Mouse (Mus musculus): ENCODE data around the gene Slc25a40. TPM values are rescaled to one million over a fixed set of nuclear protein-coding genes. Genes with fewer than 3 reads are reported as not detected.

Slc25a40 gene
- total and polyA plus RNA-seq, 2 experiments from 2014 or later, result 8.0 to 12.7 TPM

DNA sequence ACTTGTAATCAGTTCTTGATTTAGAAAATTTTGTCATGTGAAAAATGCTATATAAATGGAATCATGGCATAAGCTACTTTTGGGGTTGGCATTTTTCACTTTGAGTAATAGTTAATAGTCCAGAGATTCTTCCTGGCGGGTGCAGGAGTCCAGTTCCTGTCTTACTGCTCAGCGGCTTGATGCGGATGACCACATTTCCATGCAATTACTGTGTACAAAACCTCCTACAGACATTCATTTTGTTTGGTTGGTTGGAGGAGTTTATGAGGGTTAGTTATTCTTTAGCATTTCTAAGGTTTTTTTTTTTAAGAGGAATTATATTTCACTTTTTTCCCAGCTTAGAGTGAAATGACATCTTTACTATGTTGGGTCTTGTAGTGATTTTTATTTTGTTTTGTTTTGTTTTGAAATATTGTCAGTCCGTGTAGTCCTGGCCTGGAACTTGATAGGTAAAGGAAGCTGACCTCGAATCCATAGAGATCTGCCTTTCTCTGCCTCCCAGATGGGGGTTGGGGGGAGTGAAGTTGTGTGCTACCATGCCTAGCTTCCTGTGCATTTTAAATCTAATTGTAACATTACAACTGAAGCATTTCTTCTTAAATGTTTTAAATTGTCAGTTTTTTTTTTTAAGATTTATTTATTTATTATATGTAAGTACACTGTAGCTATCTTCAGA, 15.0 kb downstream of the Slc25a40 start:
- Histone ChIP-seq H3K9me3 (ENCODE audit: low read length) (no peaks in the 10 kb centered on the region), H3K27ac (ENCODE audit: low read depth, low read length) (no peak overlapping the region), H3K4me1 (ENCODE audit: insufficient read depth) (no peaks in the 10 kb centered on the region), H3K36me3 (ENCODE audit: insufficient read depth) (no peaks in the 10 kb centered on the region), H3K27me3 (ENCODE audit: insufficient read depth, low read length) (no peaks in the 10 kb centered on the region), H3K4me3 (ENCODE audit: low read depth, low read length) (no peak overlapping the region), H3K4me2 (ENCODE audit: low read depth) (no peak overlapping the region), H3K9ac (no peak overlapping the region)
- ATAC-seq, result no peak
- no peak for DNase-seq
- no peak for TF ChIP-seq CTCF (IDR thresholded peaks at IDR 0.05; ENCODE audit: low read depth)
- WGBS, result 92% methylated on average over 5 of the region's 5 CpGs

DNA sequence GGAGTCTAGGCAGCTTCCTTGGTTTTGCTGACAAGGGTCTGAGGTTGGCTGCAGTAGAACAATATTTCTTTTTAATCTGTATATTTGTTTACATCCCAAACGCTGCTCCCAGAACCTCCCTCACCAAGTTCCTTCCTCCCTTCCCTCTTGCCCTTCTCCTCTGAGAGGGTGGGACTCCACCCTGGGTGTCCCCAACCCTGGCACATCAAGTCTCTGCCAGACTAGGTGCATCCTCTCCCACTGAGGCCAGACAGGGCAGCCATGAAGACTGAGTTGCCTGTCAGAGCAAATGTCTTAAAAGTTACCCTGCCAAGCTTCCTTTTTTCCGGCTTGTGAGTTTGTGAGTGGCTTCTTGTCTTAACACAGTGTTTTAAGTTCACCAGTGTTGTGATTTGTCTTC, 16.4 kb downstream of the Slc25a40 start:
- Histone ChIP-seq H3K4me3 (ENCODE audit: low read depth, low read length) (no peak overlapping the region), H3K4me1 (ENCODE audit: insufficient read depth) (no peaks in the 10 kb centered on the region), H3K9ac (no peak overlapping the region), H3K4me2 (ENCODE audit: low read depth) (no peak overlapping the region), H3K9me3 (ENCODE audit: low read length) (no peaks in the 10 kb centered on the region), H3K27me3 (ENCODE audit: insufficient read depth, low read length) (no peaks in the 10 kb centered on the region), H3K27ac (ENCODE audit: low read depth, low read length) (no peak overlapping the region), H3K36me3 (ENCODE audit: insufficient read depth) (no peaks in the 10 kb centered on the region)
- DNase-seq (no peak), ATAC-seq (no peak)
- 80% methylated on average over 2 of the region's 2 CpGs for WGBS
- no peak for TF ChIP-seq CTCF (IDR thresholded peaks at IDR 0.05; ENCODE audit: low read depth)

DNA sequence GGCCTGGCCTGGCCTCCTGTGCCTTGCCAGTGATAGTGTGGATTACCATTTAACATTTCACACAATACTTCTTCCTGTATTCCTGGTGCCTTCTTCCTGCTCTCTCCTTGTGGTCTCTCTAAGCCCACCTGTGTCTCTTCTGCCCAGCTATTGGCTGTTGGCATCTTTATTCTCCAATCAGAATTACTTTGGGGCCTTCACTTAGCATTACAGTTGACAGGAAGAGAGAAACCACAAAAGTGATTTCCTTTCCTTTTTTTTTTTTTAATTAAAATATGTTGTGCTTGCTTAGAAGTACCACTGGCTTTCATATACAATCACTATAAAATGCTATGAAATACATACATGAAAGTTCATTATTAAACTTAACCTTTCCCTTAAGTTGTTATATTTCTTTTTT, 32.9 kb downstream of the Slc25a40 start:
- Histone ChIP-seq H3K9ac (no peak overlapping the region), H3K4me1 (ENCODE audit: insufficient read depth) (no peaks in the 10 kb centered on the region), H3K27me3 (ENCODE audit: insufficient read depth, low read length) (no peaks in the 10 kb centered on the region), H3K9me3 (ENCODE audit: low read length) (no peaks in the 10 kb centered on the region), H3K4me2 (ENCODE audit: low read depth) (no peak overlapping the region), H3K4me3 (ENCODE audit: low read depth, low read length) (no peak overlapping the region), H3K36me3 (ENCODE audit: insufficient read depth) (no peaks in the 10 kb centered on the region), H3K27ac (ENCODE audit: low read depth, low read length) (no peak overlapping the region)
- DNase-seq, result no peak
- TF ChIP-seq CTCF (IDR thresholded peaks at IDR 0.05; ENCODE audit: low read depth), result no peak
- no peak for ATAC-seq

DNA sequence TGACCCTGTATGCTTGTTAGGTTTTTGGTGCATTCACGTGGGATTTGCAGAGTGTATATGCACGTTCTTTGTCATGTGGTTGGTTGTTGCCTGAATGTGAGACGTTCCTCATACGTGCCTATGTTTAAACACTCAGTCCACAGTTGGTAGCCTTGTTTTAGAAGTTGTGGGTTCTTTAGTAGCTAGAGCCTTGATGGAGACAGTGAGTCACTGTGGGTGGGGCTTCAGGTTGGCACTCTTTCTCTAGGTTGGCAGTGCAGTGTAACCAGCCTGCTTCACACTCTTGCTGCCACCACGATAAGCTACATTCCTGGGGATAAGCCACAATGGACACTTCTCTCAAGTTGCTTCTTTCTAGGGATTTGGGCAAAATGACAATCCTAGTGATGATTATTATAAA, 33.9 kb downstream of the Slc25a40 start:
- TF ChIP-seq CTCF (IDR thresholded peaks at IDR 0.05; ENCODE audit: low read depth), result no peak

DNA sequence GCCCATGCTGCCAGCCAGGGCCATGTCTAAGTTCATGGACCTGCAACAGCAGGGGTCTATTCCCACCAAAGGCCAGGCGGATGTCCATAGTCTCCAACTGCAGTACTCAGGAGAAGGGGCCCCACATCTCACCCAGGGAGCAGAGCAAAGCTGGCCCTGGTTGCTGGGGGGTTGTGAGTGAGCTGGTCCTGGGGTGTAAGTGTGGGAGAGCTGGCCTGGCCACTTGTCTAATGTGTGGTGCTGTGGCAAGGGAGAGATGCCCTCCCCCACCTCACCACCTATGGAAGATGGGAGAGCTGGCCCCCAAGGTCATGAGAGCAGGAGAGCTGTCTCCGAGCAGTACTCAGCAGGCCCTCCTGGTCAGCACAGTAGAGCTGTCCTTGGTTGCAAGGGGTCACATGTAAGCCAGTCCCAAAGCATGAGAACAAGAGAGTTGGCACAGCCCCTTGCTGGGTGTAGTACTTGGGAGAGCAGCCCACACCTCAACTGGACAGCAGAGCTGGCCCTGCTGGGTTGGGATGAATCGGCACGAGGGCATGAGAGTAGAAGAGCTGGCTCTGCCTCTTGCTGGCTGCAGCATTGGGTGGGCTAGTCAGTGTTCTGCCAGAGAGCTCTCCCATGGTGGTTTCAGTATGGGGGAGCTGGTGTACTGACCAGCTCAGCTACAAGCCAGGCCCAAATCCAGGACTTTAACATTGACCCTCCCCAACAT, 65.5 kb downstream of the Slc25a40 start:
- 38% methylated on average over 4 of the region's 4 CpGs for WGBS
- Histone ChIP-seq H3K4me1 (ENCODE audit: insufficient read depth) (no peaks in the 10 kb centered on the region), H3K9me3 (ENCODE audit: low read length) (no peaks in the 10 kb centered on the region), H3K4me2 (ENCODE audit: low read depth) (no peak overlapping the region), H3K27me3 (ENCODE audit: insufficient read depth, low read length) (no peaks in the 10 kb centered on the region), H3K36me3 (ENCODE audit: insufficient read depth) (no peaks in the 10 kb centered on the region), H3K4me3 (ENCODE audit: low read depth, low read length) (no peak overlapping the region), H3K9ac (no peak overlapping the region), H3K27ac (ENCODE audit: low read depth, low read length) (no peak overlapping the region)
- TF ChIP-seq CTCF (IDR thresholded peaks at IDR 0.05; ENCODE audit: low read depth), result no peak
- DNase-seq (no peak), ATAC-seq (peak; percentile 27)

More for the DNA sequence above, 33.9 kb downstream of the Slc25a40 start:
- no peak for ATAC-seq
- no peaks in the 10 kb centered on the region for H3K36me3 ChIP-seq (ENCODE audit: insufficient read depth)
- H3K9ac ChIP-seq, result no peak overlapping the region
- H3K4me1 ChIP-seq (ENCODE audit: insufficient read depth), result no peaks in the 10 kb centered on the region
- no peaks in the 10 kb centered on the region for H3K27me3 ChIP-seq (ENCODE audit: insufficient read depth, low read length)
- H3K4me3 ChIP-seq (ENCODE audit: low read depth, low read length), result no peak overlapping the region
- DNase-seq, result no peak
- H3K27ac ChIP-seq (ENCODE audit: low read depth, low read length), result no peak overlapping the region
- H3K9me3 ChIP-seq (ENCODE audit: low read length), result no peaks in the 10 kb centered on the region
- H3K4me2 ChIP-seq (ENCODE audit: low read depth), result no peak overlapping the region
- 90% methylated on average over 5 of the region's 5 CpGs for WGBS

DNA sequence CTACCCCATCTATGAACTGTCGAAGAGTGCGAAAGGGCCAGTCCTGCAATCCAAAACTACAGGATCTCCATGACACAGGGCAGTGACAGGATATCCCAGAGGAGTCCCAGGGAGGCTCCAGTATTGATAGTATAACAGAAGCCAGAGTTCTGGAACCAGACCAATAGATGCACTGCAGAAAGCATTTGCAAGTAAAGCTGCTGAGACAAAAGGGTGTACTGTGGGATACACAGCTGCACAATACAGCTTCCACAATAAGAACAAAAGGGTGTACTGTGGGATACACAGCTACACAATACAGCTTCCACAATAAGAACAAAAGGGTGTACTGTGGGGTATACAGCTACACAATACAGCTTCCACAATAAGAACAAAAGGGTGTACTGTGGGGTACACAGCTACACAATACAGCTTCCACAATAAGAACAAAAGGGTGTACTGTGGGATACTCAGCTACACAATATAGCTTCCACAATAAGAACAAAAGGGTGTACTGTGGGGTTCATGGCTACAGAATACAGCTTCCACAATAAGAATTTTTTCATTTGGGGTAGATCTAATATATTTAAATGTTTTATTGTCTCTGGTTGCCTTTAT, 66.1 kb downstream of the Slc25a40 start:
- H3K4me2 ChIP-seq (ENCODE audit: low read depth), result no peak overlapping the region
- H3K9ac ChIP-seq, result no peak overlapping the region
- no peak for TF ChIP-seq CTCF (IDR thresholded peaks at IDR 0.05; ENCODE audit: low read depth)
- 0 out of 2 replicates have a peak, but pooled peaks cover 3% of the 10 kb centered on the region for H3K36me3 ChIP-seq (ENCODE audit: insufficient read depth)
- no peaks in the 10 kb centered on the region for H3K27me3 ChIP-seq (ENCODE audit: insufficient read depth, low read length)
- DNase-seq (peak; percentile 33), ATAC-seq (peak; percentile 42)
- H3K9me3 ChIP-seq (ENCODE audit: low read length), result no peaks in the 10 kb centered on the region
- 28% methylated on average over 2 of the region's 2 CpGs for WGBS
- H3K27ac ChIP-seq (ENCODE audit: low read depth, low read length), result no peak overlapping the region
- H3K4me3 ChIP-seq (ENCODE audit: low read depth, low read length), result no peak overlapping the region
- H3K4me1 ChIP-seq (ENCODE audit: insufficient read depth), result no peaks in the 10 kb centered on the region

Measured in forebrain, postnatal 0 days (tissue).